Mouse (Mus musculus) mesoderm, embryonic 11.5 days (tissue): ENCODE measurements around the gene Synj2bp.
A peak's percentile ranks its signal among the peaks of the same experiment; 100 is the strongest.
"Not testable (repeated sequence)": the region's sequence is repeated elsewhere in the genome, so short reads cannot be mapped to it uniquely, and the experiment has no call there.

ENCODE experiments used
- DNase-seq: peaks from one replicate; pipeline ENCODE4 v3.0.0-alpha.2; 2012; ENCODE audit warnings: low read depth, low spot score

The Synj2bp gene

DNA sequence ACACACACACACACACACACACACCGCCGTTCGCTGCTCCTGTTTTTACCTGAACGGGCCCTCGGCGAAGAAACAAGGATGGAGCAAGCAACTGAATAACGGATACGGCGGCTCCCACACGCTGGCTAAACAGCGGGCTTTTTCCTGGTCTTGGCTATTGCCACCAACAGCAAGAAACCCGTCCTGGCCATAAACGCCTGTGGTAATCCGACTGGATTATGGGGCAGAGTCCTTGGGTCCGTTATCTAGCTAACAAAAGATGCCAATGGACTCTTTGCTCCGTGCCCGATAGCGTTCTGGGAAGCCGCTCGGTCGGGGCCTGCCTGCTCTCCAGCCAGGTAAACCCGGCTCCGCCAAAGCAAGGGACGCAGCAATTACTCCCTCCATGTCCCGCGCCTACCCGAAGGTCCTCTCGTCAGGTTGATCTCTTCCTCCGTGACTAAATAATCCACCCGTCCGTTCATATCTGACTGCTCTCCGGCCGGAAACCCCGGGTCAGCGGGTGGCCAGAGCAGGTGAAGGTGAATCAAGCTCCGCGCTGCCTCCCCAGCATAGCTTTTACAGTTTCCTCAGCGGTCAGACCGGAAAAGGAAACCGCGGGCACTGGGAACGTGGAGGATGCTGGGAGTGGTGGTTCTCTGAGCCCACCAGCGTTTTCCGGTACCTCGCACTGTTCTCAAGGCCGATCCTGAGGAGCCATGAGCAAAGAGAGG, at the start of gene Synj2bp, which contains the start of gene Gm20498:
Gene Synj2bp, minus strand, starts transcription at position 596 of the 713 bp plus-strand sequence.
Gene Gm20498, minus strand, starts transcription at position 590 of the 713 bp plus-strand sequence.
- DNase-seq: peak; percentile 80

DNA sequence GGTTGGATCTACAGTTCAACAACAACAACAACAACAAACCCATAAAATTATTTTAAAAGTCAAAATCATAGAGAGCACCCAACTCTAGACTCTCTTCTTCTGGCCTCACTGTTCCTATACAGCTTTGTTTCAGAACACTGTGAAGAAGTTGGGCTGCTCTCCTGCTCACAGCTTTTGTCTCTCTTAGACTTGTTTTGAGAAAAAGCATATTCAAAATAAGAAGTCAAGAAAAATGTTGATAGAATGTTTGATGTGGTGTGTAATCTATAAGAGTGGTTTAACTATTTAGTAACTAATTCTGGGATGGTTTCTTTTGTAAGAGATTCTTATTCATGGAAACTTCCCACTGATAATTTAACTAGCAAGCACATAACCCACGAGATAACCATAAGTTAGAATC, 35.7 kb upstream of the Synj2bp start, which contains the start of gene Adam21:
Gene Adam21, minus strand, starts transcription at position 101 of the 400 bp plus-strand sequence.
- DNase-seq: no peak

DNA sequence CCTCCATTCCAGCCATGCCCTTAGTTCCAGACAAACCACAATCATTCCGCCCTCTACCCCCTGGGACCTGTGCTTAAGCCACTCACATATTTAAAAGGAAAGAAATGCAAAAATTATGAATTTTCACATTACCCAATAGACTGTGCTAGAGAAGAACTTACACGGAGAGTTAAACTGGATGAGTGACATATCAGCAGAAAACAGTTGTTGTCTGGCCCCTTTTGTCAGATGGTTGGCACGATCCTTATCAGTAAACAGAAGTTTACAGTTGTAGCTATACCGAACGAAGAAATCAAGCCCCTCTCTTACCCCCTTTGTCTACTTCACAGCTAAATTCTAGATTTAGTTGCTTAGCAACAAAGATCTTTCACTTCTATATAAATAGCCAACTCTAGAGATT, 35.2 kb upstream of the Synj2bp start:
- no peak for DNase-seq

DNA sequence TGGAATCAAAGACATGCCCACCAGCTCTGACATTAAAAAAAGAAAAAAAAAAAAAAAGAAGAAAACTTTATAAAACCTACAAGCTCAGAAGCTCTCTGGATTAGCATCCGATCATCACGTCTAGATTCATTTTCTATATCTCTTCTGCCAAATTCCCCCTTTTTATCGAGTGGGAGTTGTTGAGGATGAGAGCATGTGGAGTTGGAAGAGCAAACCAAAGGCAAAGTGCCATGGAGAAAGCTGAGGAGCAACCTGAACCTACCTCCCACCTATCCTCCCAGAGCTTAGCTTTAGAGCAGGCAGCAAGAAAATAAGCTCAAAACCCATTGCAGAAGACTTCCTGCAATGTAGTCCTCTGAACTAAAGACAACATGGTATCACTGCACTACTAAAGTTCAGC, 31.5 kb upstream of the Synj2bp start:
- DNase-seq: no peak

DNA sequence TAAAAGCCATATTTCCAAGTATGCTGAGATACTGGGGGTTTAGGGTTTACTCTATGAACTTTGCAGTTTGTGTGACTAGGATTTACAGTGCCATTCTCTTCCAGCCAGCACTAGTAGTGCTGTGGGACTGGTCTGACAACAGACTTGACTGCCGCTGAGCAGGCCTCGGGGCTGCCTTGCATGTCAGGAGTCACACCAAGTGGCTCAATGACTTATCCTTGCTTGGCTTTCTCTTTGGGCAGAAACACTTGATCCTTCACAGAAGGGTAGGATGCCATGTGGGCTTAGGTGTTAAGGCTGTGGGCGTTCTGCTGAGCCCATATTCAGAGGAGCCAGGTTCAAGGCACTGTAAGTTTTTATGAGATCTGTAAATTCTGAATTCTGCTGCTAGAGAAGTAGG, 16.6 kb upstream of the Synj2bp start:
- DNase-seq: no peak

DNA sequence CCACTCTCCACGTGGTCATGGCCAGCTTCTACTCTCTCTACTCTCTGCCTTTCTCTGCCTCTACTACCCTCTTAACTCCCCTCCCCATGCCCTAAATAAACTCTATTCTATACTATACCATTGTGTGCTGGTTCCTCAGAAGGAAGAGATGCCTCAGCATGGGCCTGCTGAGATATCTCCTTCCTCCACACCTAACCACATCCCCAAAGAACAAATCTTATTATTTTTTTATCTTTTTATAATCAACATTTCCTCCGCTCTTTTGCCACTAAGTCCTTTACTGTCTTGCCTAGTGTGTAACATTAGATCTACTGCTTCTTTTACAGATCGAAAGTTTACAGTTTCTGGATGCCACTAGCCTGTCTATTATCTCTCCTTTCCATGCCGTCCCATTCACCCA, 14.5 kb upstream of the Synj2bp start:
- no peak for DNase-seq

DNA sequence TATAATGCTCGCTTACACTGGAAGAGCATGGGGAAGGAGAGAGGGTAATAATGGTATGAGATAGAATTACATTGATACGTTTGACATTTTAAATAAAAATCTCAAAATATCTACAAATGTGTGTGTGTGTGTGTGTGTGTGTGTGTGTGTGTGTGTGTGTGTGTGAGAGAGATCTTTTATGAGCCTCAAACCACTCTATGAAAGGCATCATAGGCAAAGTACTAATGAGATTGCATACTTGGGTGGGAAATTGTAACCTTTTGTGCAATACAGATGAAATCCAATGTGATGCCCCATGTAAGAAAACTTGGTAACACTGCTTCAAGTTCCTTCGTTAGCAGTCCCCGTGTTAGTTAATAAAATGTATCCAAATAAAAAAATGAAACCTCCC, 313 bp upstream of the Synj2bp start:
- no peak for DNase-seq

DNA sequence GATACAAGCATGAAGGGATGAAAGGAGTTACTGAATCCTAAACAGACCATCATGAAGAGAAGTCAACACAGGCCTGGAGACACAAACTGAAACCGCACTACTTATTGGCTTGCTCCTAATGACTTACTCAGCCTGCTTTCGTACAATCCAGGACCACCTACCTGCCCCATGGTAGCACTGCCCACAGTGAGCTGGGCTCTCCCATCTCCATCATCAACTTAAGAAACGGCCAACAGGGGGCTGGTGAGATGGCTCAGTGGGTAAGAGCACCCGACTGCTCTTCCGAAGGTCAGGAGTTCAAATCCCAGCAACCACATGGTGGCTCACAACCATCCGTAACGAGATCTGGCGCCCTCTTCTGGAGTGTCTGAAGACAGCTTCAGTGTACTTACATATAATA, 2.1 kb downstream of the Synj2bp start:
- not testable (repeated sequence) for DNase-seq

DNA sequence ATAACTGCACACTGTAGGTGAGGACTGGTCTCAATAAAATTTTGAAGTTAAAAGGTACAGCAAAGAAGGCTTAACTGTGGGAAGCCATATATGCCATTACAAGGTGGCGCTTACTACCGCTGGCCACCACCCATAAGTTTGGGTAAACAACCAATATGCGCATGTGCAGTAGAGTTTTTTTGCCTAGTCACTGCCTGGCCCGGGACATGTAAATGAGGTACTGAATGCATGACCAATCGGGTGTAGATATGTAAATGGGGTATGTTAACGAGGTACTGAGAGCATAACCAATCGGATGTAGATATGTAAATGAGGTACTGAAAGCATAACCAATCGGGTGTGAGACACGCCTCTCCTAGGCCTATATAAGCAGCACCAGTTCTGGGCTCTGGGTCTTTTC, 35.8 kb downstream of the Synj2bp start:
- not testable (repeated sequence) for DNase-seq

DNA sequence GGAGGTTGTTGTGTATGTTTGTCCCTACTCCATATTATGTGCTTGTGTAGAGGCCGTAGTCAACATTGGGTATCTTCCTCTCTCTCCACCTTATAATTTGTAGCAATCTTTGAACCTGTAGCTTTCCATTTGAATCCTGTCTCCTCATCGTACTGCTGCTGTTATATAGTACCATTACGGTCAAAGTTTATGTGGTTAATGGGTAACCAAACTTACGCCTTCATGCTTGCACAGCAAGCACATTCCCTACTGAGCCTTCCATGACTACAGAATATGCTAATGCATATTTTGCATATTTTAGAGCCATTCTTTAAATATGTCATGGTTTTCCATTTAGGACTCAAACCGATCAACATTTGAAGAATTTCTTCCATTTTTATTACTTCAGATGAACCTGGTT, 42.2 kb downstream of the Synj2bp start:
- no peak for DNase-seq

DNA sequence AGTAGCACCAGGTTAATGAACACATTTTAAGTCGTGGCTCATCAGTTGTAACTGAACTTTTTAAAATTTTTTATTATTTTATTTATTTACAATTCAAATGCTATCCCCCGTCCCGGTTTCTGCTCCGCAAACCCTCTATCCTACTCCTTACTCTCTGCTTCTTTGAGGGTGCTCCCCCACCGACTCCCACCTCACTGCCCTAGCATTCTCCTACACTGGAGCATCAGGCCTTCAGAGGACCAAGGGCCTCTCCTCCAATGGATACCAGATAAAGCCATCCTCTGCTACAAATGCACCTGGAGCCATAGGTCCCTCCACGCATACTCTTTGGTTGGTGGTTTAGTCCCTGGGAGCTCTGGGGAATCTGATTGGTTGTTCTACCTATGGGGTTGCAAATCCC, 47.4 kb downstream of the Synj2bp start:
- no peak for DNase-seq

DNA sequence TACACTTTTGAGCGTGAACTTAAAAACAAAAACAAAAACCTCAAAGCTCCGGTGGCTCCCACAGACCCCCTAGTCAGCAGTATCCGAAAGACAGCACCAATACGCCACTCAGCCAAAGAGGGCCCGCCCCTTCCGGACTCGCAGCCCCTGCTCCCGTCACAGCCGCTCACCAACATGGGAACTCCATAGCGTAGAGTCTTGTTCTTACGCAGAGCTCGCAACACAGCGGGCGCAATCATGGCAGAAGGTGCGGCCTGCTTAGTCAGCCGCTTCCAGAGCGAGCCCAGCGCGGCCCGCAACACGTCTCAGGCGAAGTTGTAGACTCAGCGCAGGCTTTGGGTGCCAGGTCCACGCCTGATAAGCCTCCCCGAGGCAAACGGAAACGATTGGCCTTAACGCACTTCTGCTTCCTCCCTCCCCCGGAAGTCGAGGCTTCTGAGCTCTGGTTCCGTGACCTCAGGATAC, 48.0 kb downstream of the Synj2bp start, which contains the start of gene Cox16:
Gene Cox16, minus strand, starts transcription at position 401 of the 465 bp plus-strand sequence.
- DNase-seq: peak; percentile 85

DNA sequence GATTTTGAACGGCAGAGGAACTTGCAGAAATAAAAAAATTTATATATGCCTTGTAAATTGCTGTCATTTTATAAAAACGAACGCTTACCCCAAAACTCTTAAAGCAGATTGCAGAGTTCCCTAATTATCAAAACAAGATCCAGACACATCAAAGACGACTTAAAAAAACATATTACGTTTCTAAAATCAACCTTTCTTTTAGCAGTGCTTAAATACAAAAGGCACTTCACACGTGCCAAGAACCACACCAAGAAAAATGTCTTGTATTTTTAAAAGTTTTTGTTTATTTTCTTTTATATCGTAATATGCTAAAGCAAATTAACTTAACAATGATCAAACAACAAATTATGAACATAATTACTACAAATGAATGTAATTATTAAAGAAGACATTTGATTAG, 48.5 kb downstream of the Synj2bp start:
- no peak for DNase-seq

DNA sequence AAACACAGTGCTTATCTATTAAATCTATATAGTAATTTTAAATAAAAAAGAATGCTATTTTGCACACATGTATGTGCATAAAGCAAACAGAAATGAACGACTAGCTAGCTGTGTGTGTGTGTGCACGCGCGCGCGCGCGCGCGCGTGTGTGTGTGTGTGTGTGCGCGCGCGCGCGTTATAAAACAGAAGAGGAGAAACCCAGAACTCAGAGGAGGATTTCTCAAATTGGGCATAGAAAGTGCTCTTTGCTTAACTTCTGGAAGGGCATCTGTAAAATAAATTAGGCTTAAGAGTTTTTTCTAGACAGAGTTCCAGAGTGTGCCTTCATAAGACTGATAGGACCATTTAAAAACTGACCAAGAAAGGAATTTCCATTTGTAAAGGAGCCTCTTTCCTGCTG, 49.1 kb downstream of the Synj2bp start:
- DNase-seq: peak; percentile 73

DNA sequence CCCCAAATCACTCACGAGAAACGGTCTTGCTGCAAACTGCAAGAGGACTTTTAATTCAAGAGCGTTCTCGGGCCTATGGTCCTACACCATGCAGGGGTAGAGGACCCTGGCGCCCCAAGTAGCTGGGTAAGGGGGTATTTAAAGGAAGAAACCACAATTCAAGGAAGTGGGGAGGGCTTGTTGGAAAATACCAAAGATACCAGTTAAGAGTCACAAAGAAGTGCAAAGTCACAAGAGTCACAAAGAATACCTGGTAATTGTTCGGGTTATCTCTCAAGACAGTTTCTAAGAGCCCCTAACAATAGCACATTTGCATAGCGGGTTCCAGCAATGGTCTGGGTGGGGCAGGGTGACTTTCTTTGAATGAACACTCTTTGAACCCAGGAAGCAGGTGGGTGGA, 73.7 kb downstream of the Synj2bp start:
- not testable (repeated sequence) for DNase-seq
